9 mouse cellular contexts compared by ENCODE assay signal in the genomic region with DNA sequence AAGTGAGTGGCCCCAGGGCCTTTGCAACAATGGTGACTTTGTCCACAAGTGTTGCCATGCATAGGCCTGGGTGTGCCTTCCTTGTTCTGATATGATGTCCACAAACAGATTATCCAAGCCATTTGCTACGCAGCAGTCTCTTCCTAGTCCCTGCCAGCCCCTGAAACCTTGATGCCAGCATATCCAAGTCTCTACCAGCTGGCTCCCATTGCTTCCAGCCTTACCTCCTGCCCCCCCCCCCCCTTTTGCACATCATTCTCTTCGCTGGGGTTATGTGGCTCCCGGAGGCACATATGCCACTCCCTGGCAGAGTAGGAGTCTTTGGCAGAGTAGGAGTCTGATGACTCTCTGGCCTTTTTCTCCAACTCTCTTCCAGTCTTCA. TPM values are rescaled to one million over a fixed set of nuclear protein-coding genes. Genes with fewer than 3 reads are reported as not detected.
DNase-seq lines count a peak whose midpoint lies in the region; ATAC-seq lines count a peak whose summit lies in the region.
"Had no signal": no experiment of that assay in that cellular context is flagged by ENCODE, and none has a peak within 500 bp of the region (broad histone marks: within the 10 kb centered on the region; RNA-seq: fewer than 3 reads in every experiment).

No protein-coding gene starts in this region.

- H3K27me3 ChIP-seq in forebrain, embryonic 11.5 days (ENCODE audit: control insufficient read depth, insufficient read depth, low read length), result no peaks in the 10 kb centered on the region
- no peaks in the 10 kb centered on the region for H3K27me3 ChIP-seq in intestine, embryonic 15.5 days (replicated peaks)
- no peaks in the 10 kb centered on the region for H3K27me3 ChIP-seq in neural tube, embryonic 13.5 days

- WGBS in forebrain, embryonic 11.5 days, result 60% methylated on average over 2 of the region's 3 CpGs
- WGBS in intestine, embryonic 15.5 days, result 65% methylated on average over 3 of the region's 3 CpGs
- 63% methylated on average over 3 of the region's 3 CpGs for WGBS in neural tube, embryonic 13.5 days

- DNase-seq in left cerebral cortex, postnatal 4 days, result peak; percentile 38
- DNase-seq in left cerebral cortex, adult 8-10 months (ENCODE audit: low spot score in 2 of 2), result no peak
- DNase-seq in forebrain, embryonic 11.5 days (ENCODE audit: low spot score), result no peak
- no peak for DNase-seq in retina, embryonic 14.5 days (ENCODE audit: low spot score)
- no peak for DNase-seq in MN1 (ENCODE audit: low spot score)
- DNase-seq: thymus, adult 18-20 months had no signal

- H3K4me1 ChIP-seq in forebrain, embryonic 11.5 days (replicated peaks; ENCODE audit: control insufficient read depth, insufficient read depth, low read length), result no peaks in the 10 kb centered on the region
- no peaks in the 10 kb centered on the region for H3K4me1 ChIP-seq in intestine, embryonic 15.5 days (replicated peaks)
- peaks cover 14% of the 10 kb centered on the region; the same call in 1 of the 2 replicates for H3K4me1 ChIP-seq in neural tube, embryonic 13.5 days (replicated peaks)

- H3K27ac ChIP-seq in forebrain, embryonic 11.5 days (ENCODE audit: low read depth, low read length), result no peak overlapping the region
- no peak overlapping the region for H3K27ac ChIP-seq in intestine, embryonic 15.5 days
- H3K27ac ChIP-seq in neural tube, embryonic 13.5 days (replicated peaks), result peak overlapping the region; percentile 59
- H3K27ac ChIP-seq: macrophage had no signal

- H3K4me3 ChIP-seq in forebrain, embryonic 11.5 days (ENCODE audit: low read depth, low read length), result peak overlapping the region; percentile 44
- H3K4me3 ChIP-seq in intestine, embryonic 15.5 days (replicated peaks), result peak overlapping the region; percentile 41
- H3K4me3 ChIP-seq in neural tube, embryonic 13.5 days, result peak overlapping the region; percentile 50

- no peak for ATAC-seq in forebrain, embryonic 11.5 days (replicated peaks; ENCODE audit: low FRiP score)
- no peak for ATAC-seq in intestine, embryonic 15.5 days
- peak; percentile 22; the same call in 1 of the 2 replicates for ATAC-seq in neural tube, embryonic 13.5 days (ENCODE audit: low read depth)

- intact Hi-C loops in left cerebral cortex, postnatal 4 days (cut with DNase I), result no loop called here

- H3K36me3 ChIP-seq in forebrain, embryonic 11.5 days (ENCODE audit: control insufficient read depth, insufficient read depth, low read length), result no peaks in the 10 kb centered on the region
- H3K36me3 ChIP-seq in intestine, embryonic 15.5 days, result no peaks in the 10 kb centered on the region
- H3K36me3 ChIP-seq in neural tube, embryonic 13.5 days, result no peaks in the 10 kb centered on the region

- peak overlapping the region; percentile 65 for H3K4me2 ChIP-seq in forebrain, embryonic 11.5 days (ENCODE audit: low read depth, low read length, severe bottlenecking)
- peak overlapping the region; percentile 70 for H3K4me2 ChIP-seq in intestine, embryonic 15.5 days (replicated peaks)
- H3K4me2 ChIP-seq in neural tube, embryonic 13.5 days, result peak overlapping the region; percentile 63

- H3K9ac ChIP-seq in forebrain, embryonic 11.5 days (ENCODE audit: low read length), result peak overlapping the region; percentile 59
- peak overlapping the region; percentile 47 for H3K9ac ChIP-seq in intestine, embryonic 15.5 days
- H3K9ac ChIP-seq in neural tube, embryonic 13.5 days, result peak overlapping the region; percentile 73

- no peaks in the 10 kb centered on the region for H3K9me3 ChIP-seq in forebrain, embryonic 11.5 days (ENCODE audit: control insufficient read depth, low read length)
- no peaks in the 10 kb centered on the region for H3K9me3 ChIP-seq in intestine, embryonic 15.5 days
- no peaks in the 10 kb centered on the region for H3K9me3 ChIP-seq in neural tube, embryonic 13.5 days

RNA-seq across cellular contexts. Expression of a gene that starts 0.4 kb away (rescaled TPM):
- 100 to 1,000 TPM; 105 to 140 TPM for total RNA-seq in left cerebral cortex, postnatal 4 days (2021)
- total RNA-seq in left cerebral cortex, adult 8-10 months (2022), result 100 to 1,000 TPM in 1 of 4 experiments, 10 to 100 TPM in 3; 83.1 to 100 (median 96.2) TPM
- 11.1 and 17.4 TPM in 2 replicates for polyA plus RNA-seq in forebrain, embryonic 11.5 days (2014; fragmentation: Nextera tagmentation; extraction: Ambion mirVana)
- 12.4 and 12.7 TPM in 2 replicates for polyA plus RNA-seq in intestine, embryonic 15.5 days (2015; fragmentation: Nextera tagmentation; extraction: Ambion mirVana)
- 86.2 and 94.4 TPM in 2 replicates for polyA plus RNA-seq in neural tube, embryonic 13.5 days (2015; fragmentation: Nextera tagmentation; extraction: Ambion mirVana)

RNA-seq across cellular contexts. Expression of a gene that starts 12.7 kb away (rescaled TPM):
- total RNA-seq in left cerebral cortex, postnatal 4 days (2021), result 10 to 100 TPM; 52.2 to 64.8 TPM
- total RNA-seq in left cerebral cortex, adult 8-10 months (2022), result 100 to 1,000 TPM; 103 to 124 (median 111) TPM
- polyA plus RNA-seq in forebrain, embryonic 11.5 days (2014; fragmentation: Nextera tagmentation; extraction: Ambion mirVana), result 7.5 and 9.0 TPM in 2 replicates
- polyA plus RNA-seq in intestine, embryonic 15.5 days (2015; fragmentation: Nextera tagmentation; extraction: Ambion mirVana), result 7.1 and 9.1 TPM in 2 replicates
- polyA plus RNA-seq in neural tube, embryonic 13.5 days (2015; fragmentation: Nextera tagmentation; extraction: Ambion mirVana), result 7.7 and 7.8 TPM in 2 replicates

RNA-seq across cellular contexts. Expression of a gene that starts 21.1 kb away (rescaled TPM):
- total RNA-seq in left cerebral cortex, postnatal 4 days (2021), result under 1 TPM; 0.12 to 0.14 TPM
- total RNA-seq in left cerebral cortex, adult 8-10 months (2022), result under 1 TPM; 0.42 to 0.87 (median 0.82) TPM
- 4.5 and 5.5 TPM in 2 replicates for polyA plus RNA-seq in forebrain, embryonic 11.5 days (2014; fragmentation: Nextera tagmentation; extraction: Ambion mirVana)
- polyA plus RNA-seq in intestine, embryonic 15.5 days (2015; fragmentation: Nextera tagmentation; extraction: Ambion mirVana), result 10.7 and 11.0 TPM in 2 replicates
- polyA plus RNA-seq in neural tube, embryonic 13.5 days (2015; fragmentation: Nextera tagmentation; extraction: Ambion mirVana), result 1.1 and 1.6 TPM in 2 replicates

RNA-seq across cellular contexts. Expression of a gene that starts 55.7 kb away (rescaled TPM):
- 10 to 100 TPM; 62.0 to 62.1 TPM for total RNA-seq in left cerebral cortex, postnatal 4 days (2021)
- total RNA-seq in left cerebral cortex, adult 8-10 months (2022), result 100 to 1,000 TPM in 1 of 4 experiments, 10 to 100 TPM in 3; 91.3 to 100 (median 95.9) TPM
- 128 and 135 TPM in 2 replicates for polyA plus RNA-seq in forebrain, embryonic 11.5 days (2014; fragmentation: Nextera tagmentation; extraction: Ambion mirVana)
- polyA plus RNA-seq in intestine, embryonic 15.5 days (2015; fragmentation: Nextera tagmentation; extraction: Ambion mirVana), result 296 and 302 TPM in 2 replicates
- 147 and 150 TPM in 2 replicates for polyA plus RNA-seq in neural tube, embryonic 13.5 days (2015; fragmentation: Nextera tagmentation; extraction: Ambion mirVana)

RNA-seq across cellular contexts. Expression of a gene that starts 56.1 kb away (rescaled TPM):
- 10 to 100 TPM; 16.8 to 16.9 TPM for total RNA-seq in left cerebral cortex, postnatal 4 days (2021)
- total RNA-seq in left cerebral cortex, adult 8-10 months (2022), result 10 to 100 TPM; 10.8 to 13.3 (median 12.1) TPM
- polyA plus RNA-seq in forebrain, embryonic 11.5 days (2014; fragmentation: Nextera tagmentation; extraction: Ambion mirVana), result 8.9 and 10.7 TPM in 2 replicates
- 18.5 and 20.2 TPM in 2 replicates for polyA plus RNA-seq in intestine, embryonic 15.5 days (2015; fragmentation: Nextera tagmentation; extraction: Ambion mirVana)
- 10.3 and 11.1 TPM in 2 replicates for polyA plus RNA-seq in neural tube, embryonic 13.5 days (2015; fragmentation: Nextera tagmentation; extraction: Ambion mirVana)
